Mouse (Mus musculus) liver, embryonic 15.5 days (tissue): Measurements from ENCODE around the gene Gm11938. TPM values are rescaled to one million over a fixed set of nuclear protein-coding genes. Genes with fewer than 3 reads are reported as not detected.

ENCODE experiments used
- ATAC-seq: fragments of 200-750 bp; cut with Nextera tagmentation; 2 replicates; pipeline ENCODE4 v1.8.0; 2017; ENCODE audit warnings: moderate number of reproducible peaks, mild to moderate bottlenecking, moderate library complexity; ENCODE audit not compliant: insufficient read depth
- H3K27ac ChIP-seq: fragments of 300-500 bp; sonication (generic); replicated peaks from 2 replicates; pipeline ENCODE4 v1.5.1; 2015; ENCODE audit warnings: mild to moderate bottlenecking, inconsistent platforms
- H3K27me3 ChIP-seq: fragments of 300-500 bp; sonication (generic); 2 replicates; pipeline ENCODE4 v1.6.1; 2015; ENCODE audit warnings: mild to moderate bottlenecking, inconsistent platforms
- H3K36me3 ChIP-seq: fragments of 300-500 bp; sonication (generic); replicated peaks from 2 replicates; pipeline ENCODE4 v1.6.1; 2015; ENCODE audit warnings: moderate library complexity, mild to moderate bottlenecking, inconsistent platforms
- H3K4me1 ChIP-seq: fragments of 300-500 bp; sonication (generic); replicated peaks from 2 replicates; pipeline ENCODE4 v1.6.1; 2015; ENCODE audit warnings: inconsistent platforms
- H3K4me2 ChIP-seq: fragments of 300-500 bp; sonication (generic); 2 replicates; pipeline ENCODE4 v1.6.1; 2015; ENCODE audit warnings: moderate library complexity, mild to moderate bottlenecking, inconsistent platforms
- H3K4me3 ChIP-seq: fragments of 300-500 bp; sonication (generic); replicated peaks from 2 replicates; pipeline ENCODE4 v1.5.1; 2015; ENCODE audit warnings: mild to moderate bottlenecking, inconsistent platforms
- H3K9ac ChIP-seq: fragments of 300-500 bp; sonication (generic); 2 replicates; pipeline ENCODE4 v1.6.1; 2015; ENCODE audit warnings: moderate library complexity, mild to moderate bottlenecking, inconsistent platforms
- H3K9me3 ChIP-seq: fragments of 300-500 bp; sonication (generic); replicated peaks from 2 replicates; pipeline ENCODE4 v1.6.1; 2016; ENCODE audit warnings: inconsistent platforms
- WGBS: fragments of 180-500 bp; shearing (Covaris S2); methylation state at CpG from one replicate; pipeline ENCODE4 v1.1.7; 2015; ENCODE audit warnings: mixed read lengths; ENCODE audit not compliant: insufficient replicate concordance; 5-methylcytosine and 5-hydroxymethylcytosine counted together
- polyA plus RNA-seq: library from polyadenylated mRNA; unstranded; fragments of >200 nt; fragmentation: Nextera tagmentation; extraction: Ambion mirVana; gene quantifications from 2 replicates; pipeline ENCODE4 v1.2.1, GENCODE M21; 2015

Gene Gm11938
- polyA plus RNA-seq, 1 experiment from 2014 or later, result not detected

GRCm38 (mm10) chr11:99566530-99566929 lies 36.6 kb downstream of the Gm11938 start, which contains the start of gene Krtap3-1:
TSS of gene Krtap3-1 (minus strand) at chr11:99566630.
- no peaks in the 10 kb centered on the region for H3K9me3 ChIP-seq
- H3K9ac ChIP-seq, result no peak within 1 kb of the TSS
- WGBS, result 69% methylated on average over 7 of the region's 7 CpGs
- no peaks in the 10 kb centered on the region for H3K4me1 ChIP-seq
- no peak for ATAC-seq
- H3K4me3 ChIP-seq, result no peak within 1 kb of the TSS
- H3K36me3 ChIP-seq, result no peaks in the 10 kb centered on the region
- no peak within 1 kb of the TSS for H3K4me2 ChIP-seq
- H3K27me3 ChIP-seq, result no peaks in the 10 kb centered on the region
- H3K27ac ChIP-seq, result no peak within 1 kb of the TSS

GRCm38 (mm10) chr11:99562580-99562979 lies 40.5 kb downstream of the Gm11938 start:
- WGBS, result 59% methylated on average over 6 of the region's 6 CpGs
- H3K9me3 ChIP-seq, result no peaks in the 10 kb centered on the region
- H3K27ac ChIP-seq, result no peak overlapping the region
- no peak overlapping the region for H3K9ac ChIP-seq
- H3K4me1 ChIP-seq, result no peaks in the 10 kb centered on the region
- no peaks in the 10 kb centered on the region for H3K27me3 ChIP-seq
- H3K4me2 ChIP-seq, result no peak overlapping the region
- no peak for ATAC-seq
- H3K36me3 ChIP-seq, result no peaks in the 10 kb centered on the region
- H3K4me3 ChIP-seq, result no peak overlapping the region

- no peak within 1 kb of the TSS for H3K4me3 ChIP-seq
- no peaks in the 10 kb centered on the region for H3K9me3 ChIP-seq
- H3K27me3 ChIP-seq, result no peaks in the 10 kb centered on the region
- no peak within 1 kb of the TSS for H3K4me2 ChIP-seq
- ATAC-seq, result no peak
- 76% methylated on average over 9 of the region's 9 CpGs for WGBS
- H3K4me1 ChIP-seq, result no peaks in the 10 kb centered on the region
- H3K9ac ChIP-seq, result no peak within 1 kb of the TSS
- H3K27ac ChIP-seq, result no peak within 1 kb of the TSS
- no peaks in the 10 kb centered on the region for H3K36me3 ChIP-seq
These were observed 43.7 kb downstream of the Gm11938 start, which contains the start of gene Gm11939 for GRCm38 (mm10) chr11:99559366-99559765. TSS of gene Gm11939 (minus strand) at chr11:99559466.

GRCm38 (mm10) chr11:99557976-99558745 lies 44.9 kb downstream of the Gm11938 start:
- H3K36me3 ChIP-seq, result no peaks in the 10 kb centered on the region
- no peak overlapping the region for H3K9ac ChIP-seq
- no peaks in the 10 kb centered on the region for H3K27me3 ChIP-seq
- H3K4me1 ChIP-seq, result no peaks in the 10 kb centered on the region
- no peak for ATAC-seq
- WGBS, result 60% methylated on average over 3 of the region's 3 CpGs
- no peaks in the 10 kb centered on the region for H3K9me3 ChIP-seq
- H3K27ac ChIP-seq, result no peak overlapping the region
- H3K4me3 ChIP-seq, result no peak overlapping the region
- no peak overlapping the region for H3K4me2 ChIP-seq

GRCm38 (mm10) chr11:99556753-99557152 lies 46.4 kb downstream of the Gm11938 start, which contains the start of gene Krtap3-2:
TSS of gene Krtap3-2 (minus strand) at chr11:99556853.
- 69% methylated on average over 2 of the region's 2 CpGs for WGBS

GRCm38 (mm10) chr11:99556195-99556594 lies 46.9 kb downstream of the Gm11938 start:
- Histone ChIP-seq H3K4me3 (no peak overlapping the region), H3K36me3 (no peaks in the 10 kb centered on the region), H3K4me1 (no peaks in the 10 kb centered on the region), H3K4me2 (no peak overlapping the region), H3K9ac (no peak overlapping the region), H3K9me3 (no peaks in the 10 kb centered on the region), H3K27me3 (no peaks in the 10 kb centered on the region), H3K27ac (no peak overlapping the region)
- no peak for ATAC-seq
- 61% methylated on average over 2 of the region's 2 CpGs for WGBS

More at GRCm38 (mm10) chr11:99556753-99557152, 46.4 kb downstream of the Gm11938 start, which contains the start of gene Krtap3-2:
- Histone ChIP-seq H3K4me3 (no peak within 1 kb of the TSS), H3K27ac (no peak within 1 kb of the TSS), H3K9ac (no peak within 1 kb of the TSS), H3K36me3 (no peaks in the 10 kb centered on the region), H3K27me3 (no peaks in the 10 kb centered on the region), H3K4me2 (no peak within 1 kb of the TSS), H3K4me1 (no peaks in the 10 kb centered on the region), H3K9me3 (no peaks in the 10 kb centered on the region)
- no peak for ATAC-seq

Other genes starting within 250 kb of the Gm11938 start
- gene Krt28, start 228.4 kb downstream of the Gm11938 start, polyA plus RNA-seq, result not detected in 2 replicates
- gene Krt10, start 213.9 kb downstream of the Gm11938 start, polyA plus RNA-seq, result 2.1 and 3.1 TPM in 2 replicates
- gene Krt12, start 181.0 kb downstream of the Gm11938 start, polyA plus RNA-seq, result not detected in 2 replicates
- 33.2 and 34.0 TPM in 2 replicates for gene Krt20, start 165.2 kb downstream of the Gm11938 start, polyA plus RNA-seq
- gene Krt23, start 110.2 kb downstream of the Gm11938 start, polyA plus RNA-seq, result 1.0 and 1.2 TPM in 2 replicates
- gene Krt39, start 82.0 kb downstream of the Gm11938 start, polyA plus RNA-seq, result not detected in 2 replicates
- gene Krt40, start 60.1 kb downstream of the Gm11938 start, polyA plus RNA-seq, result not detected in 2 replicates
- gene Krtap3-3, start 52.4 kb downstream of the Gm11938 start, polyA plus RNA-seq, result not detected in 2 replicates
- not detected in 2 replicates for gene Krtap3-2, start 46.5 kb downstream of the Gm11938 start, polyA plus RNA-seq
- not detected in 2 replicates for gene Gm11939, start 43.8 kb downstream of the Gm11938 start, polyA plus RNA-seq
- not detected in 2 replicates for gene Krtap3-1, start 36.7 kb downstream of the Gm11938 start, polyA plus RNA-seq
- gene Krtap1-5, start 22.3 kb downstream of the Gm11938 start, polyA plus RNA-seq, result not detected in 2 replicates
- not detected in 2 replicates for gene Krtap1-4, start 19.7 kb downstream of the Gm11938 start, polyA plus RNA-seq
- gene Krtap1-3, start 12.0 kb downstream of the Gm11938 start, polyA plus RNA-seq, result not detected in 2 replicates
- not detected in 2 replicates for gene Krtap9-3, start 5.2 kb downstream of the Gm11938 start, polyA plus RNA-seq
- not detected in 2 replicates for gene Gm11937, start 6.9 kb upstream of the Gm11938 start, polyA plus RNA-seq
- gene Krtap2-4, start 11.5 kb upstream of the Gm11938 start, polyA plus RNA-seq, result not detected in 2 replicates
- gene Gm11562, start 17.1 kb upstream of the Gm11938 start, polyA plus RNA-seq, result not detected in 2 replicates
- not detected in 2 replicates for gene Krtap4-1, start 24.9 kb upstream of the Gm11938 start, polyA plus RNA-seq
- gene Krtap4-2, start 31.8 kb upstream of the Gm11938 start, polyA plus RNA-seq, result not detected in 2 replicates
- gene Krtap4-7, start 40.8 kb upstream of the Gm11938 start, polyA plus RNA-seq, result not detected in 2 replicates
- not detected in 2 replicates for gene Gm11555, start 46.9 kb upstream of the Gm11938 start, polyA plus RNA-seq
- gene Gm11563, start 55.7 kb upstream of the Gm11938 start, polyA plus RNA-seq, result not detected in 2 replicates
- not detected in 2 replicates for gene Krtap4-6, start 62.7 kb upstream of the Gm11938 start, polyA plus RNA-seq
- gene Gm14190, start 87.4 kb upstream of the Gm11938 start, polyA plus RNA-seq, result not detected in 2 replicates
- gene Gm14180, start 131.0 kb upstream of the Gm11938 start, polyA plus RNA-seq, result not detected in 2 replicates
- not detected in 2 replicates for gene Gm11595, start 169.6 kb upstream of the Gm11938 start, polyA plus RNA-seq
- not detected in 2 replicates for gene Krtap4-8, start 177.4 kb upstream of the Gm11938 start, polyA plus RNA-seq
- gene Krtap4-9, start 181.9 kb upstream of the Gm11938 start, polyA plus RNA-seq, result not detected in 2 replicates
- not detected in 2 replicates for gene Gm11596, start 190.2 kb upstream of the Gm11938 start, polyA plus RNA-seq
- gene Gm11569, start 195.6 kb upstream of the Gm11938 start, polyA plus RNA-seq, result not detected in 2 replicates
- gene Gm11554, start 201.1 kb upstream of the Gm11938 start, polyA plus RNA-seq, result not detected in 2 replicates
- gene Krtap4-13, start 206.6 kb upstream of the Gm11938 start, polyA plus RNA-seq, result not detected in 2 replicates
- gene Gm11564, start 212.4 kb upstream of the Gm11938 start, polyA plus RNA-seq, result not detected in 2 replicates
- gene 2300003K06Rik, start 234.8 kb upstream of the Gm11938 start, polyA plus RNA-seq, result not detected in 2 replicates
- gene Krtap4-16, start 248.3 kb upstream of the Gm11938 start, polyA plus RNA-seq, result not detected in 2 replicates